Comparison of ENCODE assay signal across 9 mouse cellular contexts in genomic region chr12:70109921-70110320, GRCm38 (mm10). TPM values are rescaled to one million over a fixed set of nuclear protein-coding genes. Genes with fewer than 3 reads are reported as not detected.
DNase-seq lines count a peak whose midpoint lies in the region; ATAC-seq and TF ChIP-seq lines count a peak whose summit lies in the region.
"Had no signal": no experiment of that assay in that cellular context is flagged by ENCODE, and none has a peak within 500 bp of the region (broad histone marks: within the 10 kb centered on the region; RNA-seq: fewer than 3 reads in every experiment).

No protein-coding gene starts in this region.

- 41% methylated on average over 6 of the region's 6 CpGs for WGBS in kidney, adult 2 months
- 44% methylated on average over 6 of the region's 6 CpGs for WGBS in lung, embryonic 14.5 days
- WGBS in neural tube, embryonic 15.5 days = 29% methylated on average over 6 of the region's 6 CpGs

- H3K9me3 ChIP-seq in lung, embryonic 14.5 days (ENCODE audit: low read depth, low read length) = no peaks in the 10 kb centered on the region
- H3K9me3 ChIP-seq in neural tube, embryonic 15.5 days (replicated peaks) = no peaks in the 10 kb centered on the region

- H3K4me1 ChIP-seq in kidney, adult 2 months (ENCODE audit: control insufficient read depth, insufficient read depth, low read length) = peaks cover 8% of the 10 kb centered on the region; the same call in 1 of the 2 replicates
- peaks cover 12% of the 10 kb centered on the region for H3K4me1 ChIP-seq in brown adipose tissue, adult 24 weeks (ENCODE audit: control insufficient read depth, insufficient read depth, insufficient read length, low read length)
- H3K4me1 ChIP-seq in lung, embryonic 14.5 days (ENCODE audit: insufficient read depth) = peaks cover 5% of the 10 kb centered on the region; the same call in 1 of the 2 replicates
- H3K4me1 ChIP-seq in neural tube, embryonic 15.5 days = peaks cover 64% of the 10 kb centered on the region

- no peak overlapping the region for H3K27ac ChIP-seq in kidney, adult 2 months (ENCODE audit: insufficient read depth, low read depth, low read length)
- no peak overlapping the region for H3K27ac ChIP-seq in brown adipose tissue, adult 24 weeks (replicated peaks; ENCODE audit: low read depth, low read length)
- no peak overlapping the region for H3K27ac ChIP-seq in lung, embryonic 14.5 days (ENCODE audit: low read depth)
- peak overlapping the region; percentile 90 for H3K27ac ChIP-seq in neural tube, embryonic 15.5 days (replicated peaks)

- no peak for TF ChIP-seq POLR2A in kidney, adult 2 months (IDR thresholded peaks at IDR 0.05; ENCODE audit: low read depth, low read length)

- H3K9ac ChIP-seq in lung, embryonic 14.5 days = no peak overlapping the region; the same call in 1 of the 2 replicates
- peak overlapping the region; percentile 90; the same call in 1 of the 2 replicates for H3K9ac ChIP-seq in neural tube, embryonic 15.5 days (replicated peaks)

- ATAC-seq in lung, embryonic 14.5 days (ENCODE audit: insufficient read depth) = no peak
- ATAC-seq in neural tube, embryonic 15.5 days (ENCODE audit: low FRiP score) = no peak
- no peak for ATAC-seq in frontal cortex, adult (ENCODE audit: low TSS enrichment)

- peak; percentile 34 for DNase-seq in kidney, adult 2 months
- no peak for DNase-seq in kidney, adult 18-20 months
- DNase-seq in heart, postnatal 4 days = peak; percentile 41
- peak; percentile 57 for DNase-seq in lung, embryonic 14.5 days
- DNase-seq in ovary, postnatal 36 days (ENCODE audit: low spot score) = no peak

- no peak overlapping the region for H3K4me3 ChIP-seq in kidney, adult 2 months (ENCODE audit: insufficient read depth, low read depth, low read length)
- H3K4me3 ChIP-seq in brown adipose tissue, adult 24 weeks (ENCODE audit: insufficient read depth, low read depth, low read length) = peak overlapping the region; percentile 96; the same call in 1 of the 2 replicates
- peak overlapping the region; percentile 85 for H3K4me3 ChIP-seq in lung, embryonic 14.5 days (ENCODE audit: low read depth, low read length)
- peak overlapping the region; percentile 84 for H3K4me3 ChIP-seq in neural tube, embryonic 15.5 days (replicated peaks)

- no peaks in the 10 kb centered on the region for H3K36me3 ChIP-seq in kidney, adult 2 months (ENCODE audit: control insufficient read depth, insufficient read depth, low read length)
- H3K36me3 ChIP-seq in lung, embryonic 14.5 days (ENCODE audit: insufficient read depth) = no peaks in the 10 kb centered on the region
- H3K36me3 ChIP-seq in neural tube, embryonic 15.5 days = no peaks in the 10 kb centered on the region

- H3K27me3 ChIP-seq in kidney, adult 2 months (replicated peaks; ENCODE audit: control insufficient read depth, insufficient read depth, low read length) = no peaks in the 10 kb centered on the region
- H3K27me3 ChIP-seq in lung, embryonic 14.5 days (ENCODE audit: insufficient read depth, low read length) = no peaks in the 10 kb centered on the region
- H3K27me3 ChIP-seq in neural tube, embryonic 15.5 days (replicated peaks) = no peaks in the 10 kb centered on the region

- H3K4me2 ChIP-seq in lung, embryonic 14.5 days = peak overlapping the region; percentile 90
- peak overlapping the region; percentile 86 for H3K4me2 ChIP-seq in neural tube, embryonic 15.5 days

- no peak for TF ChIP-seq CTCF in kidney, adult 2 months (conservative IDR thresholded peaks at IDR 0.05; ENCODE audit: insufficient read depth, insufficient read length, low read depth, low read length)
- no peak for TF ChIP-seq CTCF in lung, embryonic 14.5 days (IDR thresholded peaks at IDR 0.05; ENCODE audit: low read depth)

RNA-seq across cellular contexts. Expression of gene Nin, which starts 3.6 kb away (rescaled TPM):
- 4.9 and 5.2 TPM in 2 replicates for polyA plus RNA-seq in kidney, adult 2 months (2012; rRNA removed)
- polyA plus RNA-seq in brown adipose tissue, adult 24 weeks (2012; ENCODE audit: insufficient read depth, insufficient read length, missing spikeins) = 3.2 and 5.2 TPM in 2 replicates
- 10 to 100 TPM; 41.3 to 42.0 TPM for total RNA-seq in heart, postnatal 4 days (2021)
- polyA plus RNA-seq in lung, embryonic 14.5 days (2014; fragmentation: Nextera tagmentation; extraction: Ambion mirVana) = 20.8 and 25.1 TPM in 2 replicates
- 9.1 and 10.6 TPM in 2 replicates for polyA plus RNA-seq in neural tube, embryonic 15.5 days (2015; fragmentation: Nextera tagmentation; extraction: Ambion mirVana)

RNA-seq across cellular contexts. Expression of gene Abhd12b, which starts 44.0 kb away (rescaled TPM):
- not detected in 2 replicates for polyA plus RNA-seq in kidney, adult 2 months (2012; rRNA removed)
- polyA plus RNA-seq in brown adipose tissue, adult 24 weeks (2012; ENCODE audit: insufficient read depth, insufficient read length, missing spikeins) = not detected in 2 replicates
- total RNA-seq in heart, postnatal 4 days (2021) = not detected
- 0.12 and 0.24 TPM in 2 replicates for polyA plus RNA-seq in lung, embryonic 14.5 days (2014; fragmentation: Nextera tagmentation; extraction: Ambion mirVana)
- polyA plus RNA-seq in neural tube, embryonic 15.5 days (2015; fragmentation: Nextera tagmentation; extraction: Ambion mirVana) = 0.20 and 0.22 TPM in 2 replicates
- total RNA-seq: layer of hippocampus, postnatal 25 days had no signal

Comparison
In these comparisons a context has a peak if more than half of its experiments do, and no peak if none do; other contexts are left out.
1. DNase-seq: peak in kidney, adult 2 months (single experiment), heart, postnatal 4 days (single experiment) and lung, embryonic 14.5 days (single experiment); none in kidney, adult 18-20 months (single experiment) and ovary, postnatal 36 days (single experiment).